Mouse (Mus musculus) lung, embryonic 14.5 days (tissue): ENCODE measurements around the gene Timmdc1. TPM values are rescaled to one million over a fixed set of nuclear protein-coding genes. Genes with fewer than 3 reads are reported as not detected.

Experiments
- ATAC-seq: fragments of 200-750 bp; cut with Nextera tagmentation; 2 replicates; pipeline ENCODE4 v1.8.0; 2017; ENCODE audit warnings: mild to moderate bottlenecking, moderate TSS enrichment, moderate library complexity; ENCODE audit not compliant: insufficient read depth
- DNase-seq: peaks from one replicate; pipeline ENCODE4 v3.0.0-alpha.2; 2015
- H3K27ac ChIP-seq: fragments of 300-500 bp; sonication (generic); 2 replicates; pipeline ENCODE4 v1.5.1; 2014; ENCODE audit warnings: low read depth, mild to moderate bottlenecking, moderate library complexity
- H3K27me3 ChIP-seq: fragments of 300-500 bp; sonication (generic); 2 replicates; pipeline ENCODE4 v1.6.1; 2014; ENCODE audit warnings: low read length, control low read depth; ENCODE audit not compliant: insufficient read depth
- H3K36me3 ChIP-seq: fragments of 300-500 bp; sonication (generic); 2 replicates; pipeline ENCODE4 v1.6.1; 2014; ENCODE audit warnings: control low read depth; ENCODE audit not compliant: insufficient read depth
- H3K4me1 ChIP-seq: fragments of 300-500 bp; sonication (generic); 2 replicates; pipeline ENCODE4 v1.6.1; 2014; ENCODE audit warnings: antibody characterized with exemption, control low read depth; ENCODE audit not compliant: insufficient read depth
- H3K4me2 ChIP-seq: fragments of 300-500 bp; sonication (generic); 2 replicates; pipeline ENCODE4 v1.6.1; 2014; ENCODE audit warnings: mild to moderate bottlenecking
- H3K4me3 ChIP-seq: fragments of 300-500 bp; sonication (generic); 2 replicates; pipeline ENCODE4 v1.5.1; 2014; ENCODE audit warnings: low read depth, low read length
- H3K9ac ChIP-seq: fragments of 300-500 bp; sonication (generic); 2 replicates; pipeline ENCODE4 v1.6.1; 2014
- H3K9me3 ChIP-seq: fragments of 300-500 bp; sonication (generic); 2 replicates; pipeline ENCODE4 v1.6.1; 2016; ENCODE audit warnings: low read depth, low read length, control low read depth
- CTCF ChIP-seq: IDR thresholded peaks from 2 replicates; pipeline ENCODE4 v1.5.1; 2016; ENCODE audit warnings: antibody characterized with exemption, low read depth
- WGBS: fragments of 180-500 bp; shearing (Covaris S2); extraction: QIAGEN DNeasy Blood & Tissue Kit; methylation state at CpG from one replicate; pipeline ENCODE4 v1.1.7; 2014; 5-methylcytosine and 5-hydroxymethylcytosine counted together
- polyA plus RNA-seq: library from polyadenylated mRNA; unstranded; fragments of >200 nt; fragmentation: Nextera tagmentation; extraction: Ambion mirVana; gene quantifications from 2 replicates; pipeline ENCODE4 v1.2.1, GENCODE M21; 2014

The Timmdc1 gene
- polyA plus RNA-seq, 1 experiment from 2014 or later: 25.1 TPM

DNA sequence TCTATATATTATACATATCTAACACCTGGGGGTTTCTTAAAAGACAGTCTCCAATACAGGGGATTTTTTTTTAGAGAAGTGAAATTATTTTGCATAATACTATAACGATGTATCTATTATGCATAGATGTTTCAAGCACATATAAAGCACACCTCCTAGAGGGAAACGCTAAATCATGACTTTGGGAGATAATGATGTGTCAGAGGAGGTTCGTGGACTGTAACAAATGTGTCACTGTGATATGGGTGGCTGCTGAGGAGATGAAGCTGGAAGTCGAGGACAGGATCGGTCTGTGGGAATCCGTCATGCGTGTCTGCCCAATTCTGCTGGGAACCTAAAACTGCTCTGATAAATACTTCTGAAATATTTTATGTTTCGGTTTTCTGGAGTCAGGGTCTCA, 60.7 kb downstream of the Timmdc1 start:
- ATAC-seq (no peak), DNase-seq (no peak)
- Histone ChIP-seq H3K4me2 (no peak overlapping the region), H3K27me3 (no peaks in the 10 kb centered on the region), H3K27ac (no peak overlapping the region), H3K4me1 (no peaks in the 10 kb centered on the region), H3K4me3 (no peak overlapping the region), H3K9me3 (no peaks in the 10 kb centered on the region), H3K9ac (no peak overlapping the region), H3K36me3 (no peaks in the 10 kb centered on the region)
- no peak for TF ChIP-seq CTCF
- 47% methylated on average over 8 of the region's 8 CpGs for WGBS

DNA sequence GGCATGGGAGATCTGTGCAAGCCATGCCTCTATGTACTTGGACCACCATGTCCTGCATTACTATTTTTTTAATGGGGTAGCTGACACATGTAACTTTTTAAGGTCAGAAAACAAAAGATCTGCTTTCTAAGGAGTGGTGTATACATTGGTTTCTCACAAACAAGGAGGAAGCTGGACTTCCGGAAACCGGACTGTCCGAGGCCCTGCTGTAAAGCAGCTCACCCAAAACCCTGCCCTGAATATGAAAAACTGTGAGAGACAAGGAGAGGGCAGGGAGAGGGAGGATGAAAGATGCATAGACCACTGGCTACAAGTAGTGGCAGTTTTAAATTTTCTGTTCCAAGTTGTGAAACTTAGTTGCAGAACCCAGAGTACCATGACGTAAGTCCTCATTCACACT, 62.5 kb downstream of the Timmdc1 start:
- Histone ChIP-seq H3K4me1 (no peaks in the 10 kb centered on the region), H3K27ac (no peak overlapping the region), H3K4me3 (no peak overlapping the region), H3K27me3 (no peaks in the 10 kb centered on the region), H3K4me2 (no peak overlapping the region), H3K9ac (no peak overlapping the region), H3K9me3 (no peaks in the 10 kb centered on the region), H3K36me3 (no peaks in the 10 kb centered on the region)
- ATAC-seq: no peak
- no peak for TF ChIP-seq CTCF
- no peak for DNase-seq
- WGBS: 91% methylated on average over 4 of the region's 4 CpGs

DNA sequence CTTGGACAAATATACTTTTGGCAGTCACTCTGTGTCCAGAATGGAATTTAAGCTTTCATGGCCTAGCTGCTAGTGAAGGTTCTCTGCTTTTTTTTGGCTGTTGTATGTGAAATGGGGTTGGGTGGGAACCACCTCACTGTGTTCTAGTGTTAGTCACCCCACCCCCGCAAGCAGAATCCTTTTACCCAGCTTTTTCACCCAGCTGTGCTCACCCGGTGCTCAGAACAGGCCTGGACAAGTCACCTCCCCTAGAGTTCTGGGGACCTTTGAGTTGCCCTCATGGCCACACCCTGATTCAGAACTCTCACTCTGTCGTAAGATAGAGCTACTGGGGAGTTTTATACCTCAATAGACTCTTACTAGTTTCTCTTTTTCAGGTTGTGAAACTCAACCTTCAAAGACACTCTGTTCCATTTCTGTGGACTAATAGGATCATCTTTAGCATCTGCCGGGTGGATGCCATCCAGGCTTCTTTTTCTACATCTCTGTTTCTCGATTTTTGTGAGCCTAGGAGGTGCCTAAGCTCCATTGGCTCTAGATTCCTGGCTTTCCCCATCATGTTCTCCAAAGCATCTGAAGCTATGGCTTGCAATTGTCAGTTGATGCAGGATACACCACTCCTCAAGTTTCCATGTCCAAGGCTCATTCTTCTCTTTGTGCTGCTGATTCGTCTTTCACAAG, 63.7 kb downstream of the Timmdc1 start:
- no peak for DNase-seq
- Histone ChIP-seq H3K4me2 (no peak overlapping the region), H3K9me3 (no peaks in the 10 kb centered on the region), H3K4me3 (no peak overlapping the region), H3K27me3 (no peaks in the 10 kb centered on the region), H3K4me1 (no peaks in the 10 kb centered on the region), H3K36me3 (no peaks in the 10 kb centered on the region), H3K27ac (no peak overlapping the region), H3K9ac (no peak overlapping the region)
- TF ChIP-seq CTCF: no peak
- no peak for ATAC-seq
- 69% methylated on average over 6 of the region's 6 CpGs for WGBS

DNA sequence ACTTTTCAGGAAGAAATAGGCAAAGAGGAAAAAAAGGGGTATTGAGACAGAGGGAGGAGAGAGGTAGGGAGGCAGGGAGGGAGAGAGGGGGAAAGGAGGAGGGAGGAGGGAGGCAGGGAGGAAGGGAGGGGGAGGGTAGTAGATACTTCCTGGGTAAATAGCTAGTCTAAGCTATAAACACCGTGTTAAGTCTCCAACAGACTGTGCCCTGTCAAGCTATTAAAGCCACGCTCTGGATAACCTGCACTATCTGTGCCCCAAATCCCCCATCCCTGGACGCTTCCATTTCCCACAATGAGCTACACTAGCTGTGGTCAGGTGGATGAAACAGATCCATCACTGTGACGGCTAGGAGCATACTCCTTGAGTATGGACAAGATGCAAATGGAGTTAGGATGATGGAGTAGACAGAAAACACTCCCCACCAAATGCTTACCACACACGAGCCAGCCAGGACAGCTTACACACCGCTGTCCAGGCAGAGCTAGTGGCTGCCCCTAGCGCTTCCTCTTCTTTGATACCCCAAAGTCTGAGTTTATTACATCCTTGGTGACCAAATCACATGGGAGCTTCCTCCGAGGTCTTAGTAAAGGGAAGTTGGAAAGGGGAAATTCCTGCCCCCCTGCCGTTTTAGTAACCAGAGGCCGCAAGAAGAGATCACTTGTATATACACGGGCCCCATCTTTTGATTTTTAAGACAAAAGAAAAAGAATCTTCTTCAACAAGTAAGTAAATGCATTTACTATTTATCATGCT, 65.5 kb downstream of the Timmdc1 start:
- Histone ChIP-seq H3K27me3 (no peaks in the 10 kb centered on the region), H3K9me3 (no peaks in the 10 kb centered on the region), H3K4me3 (no peak overlapping the region), H3K4me1 (no peaks in the 10 kb centered on the region), H3K36me3 (no peaks in the 10 kb centered on the region), H3K4me2 (no peak overlapping the region), H3K27ac (no peak overlapping the region), H3K9ac (no peak overlapping the region)
- WGBS: 46% methylated on average over 11 of the region's 11 CpGs
- ATAC-seq (no peak), DNase-seq (no peak)
- TF ChIP-seq CTCF: no peak

- DNase-seq (no peak), ATAC-seq (no peak)
- Histone ChIP-seq H3K4me2 (no peak within 1 kb of the TSS), H3K27me3 (no peaks in the 10 kb centered on the region), H3K36me3 (no peaks in the 10 kb centered on the region), H3K27ac (no peak within 1 kb of the TSS), H3K9ac (no peak within 1 kb of the TSS; the same call in 1 of the 2 replicates), H3K4me1 (no peaks in the 10 kb centered on the region), H3K4me3 (no peak within 1 kb of the TSS), H3K9me3 (no peaks in the 10 kb centered on the region)
- TF ChIP-seq CTCF: no peak
- 61% methylated on average over 16 of the region's 17 CpGs for WGBS
Measured at GRCm38 (mm10) chr16:38455511-38456418, 66.7 kb downstream of the Timmdc1 start, which contains the start of gene Cd80. Gene Cd80, plus strand, starts transcription at chr16:38455561.

GRCm38 (mm10) chr16:38454533-38455254, 67.8 kb downstream of the Timmdc1 start:
- Histone ChIP-seq H3K27ac (no peak overlapping the region), H3K4me1 (no peaks in the 10 kb centered on the region), H3K9ac (no peak overlapping the region), H3K27me3 (no peaks in the 10 kb centered on the region), H3K9me3 (no peaks in the 10 kb centered on the region), H3K4me2 (no peak overlapping the region), H3K36me3 (peaks cover 8% of the 10 kb centered on the region), H3K4me3 (no peak overlapping the region)
- no peak for TF ChIP-seq CTCF
- WGBS: 71% methylated on average over 11 of the region's 11 CpGs
- DNase-seq (no peak), ATAC-seq (no peak)
